Mouse (Mus musculus) forebrain, embryonic 14.5 days (tissue): ENCODE data around the gene Gm3043. TPM values are rescaled to one million over a fixed set of nuclear protein-coding genes. Genes with fewer than 3 reads are reported as not detected.
"Not testable (repeated sequence)": the region's sequence is repeated elsewhere in the genome, so short reads cannot be mapped to it uniquely, and the experiment has no call there.

Source experiments
- ATAC-seq: fragments of 200-750 bp; cut with Nextera tagmentation; 2 replicates; pipeline ENCODE4 v1.8.0; 2017; ENCODE audit warnings: mild to moderate bottlenecking, moderate library complexity
- DNase-seq: peaks from one replicate; pipeline ENCODE4 v3.0.0-alpha.2; 2015; ENCODE audit warnings: low spot score
- H3K27ac ChIP-seq: fragments of 300-500 bp; sonication (generic); 2 replicates; pipeline ENCODE4 v1.5.1; 2014; ENCODE audit warnings: low read depth, mild to moderate bottlenecking, control low read depth, low read length, moderate library complexity
- H3K27me3 ChIP-seq: fragments of 300-500 bp; sonication (generic); replicated peaks from 2 replicates; pipeline ENCODE4 v1.6.1; 2014; ENCODE audit warnings: low read length, control low read depth, mixed read lengths; ENCODE audit not compliant: control insufficient read depth, insufficient read depth
- H3K36me3 ChIP-seq: fragments of 300-500 bp; sonication (generic); 2 replicates; pipeline ENCODE4 v1.6.1; 2014; ENCODE audit warnings: low read length, control low read depth; ENCODE audit not compliant: control insufficient read depth, insufficient read depth
- H3K4me1 ChIP-seq: fragments of 300-500 bp; sonication (generic); 2 replicates; pipeline ENCODE4 v1.6.1; 2014; ENCODE audit warnings: antibody characterized with exemption, low read length, control low read depth; ENCODE audit not compliant: control insufficient read depth, insufficient read depth
- H3K4me2 ChIP-seq: fragments of 300-500 bp; sonication (generic); 2 replicates; pipeline ENCODE4 v1.6.1; 2014; ENCODE audit warnings: mild to moderate bottlenecking, control low read depth, low read length
- H3K4me3 ChIP-seq: fragments of 300-500 bp; sonication (generic); 2 replicates; pipeline ENCODE4 v1.5.1; 2014; ENCODE audit warnings: low read depth, low read length, control low read depth
- H3K9ac ChIP-seq: fragments of 300-500 bp; sonication (generic); 2 replicates; pipeline ENCODE4 v1.6.1; 2014; ENCODE audit warnings: mild to moderate bottlenecking, low read length, control low read depth, moderate library complexity
- H3K9me3 ChIP-seq: fragments of 300-500 bp; sonication (generic); replicated peaks from 2 replicates; pipeline ENCODE4 v1.6.1; 2016; ENCODE audit warnings: low read length, control low read depth, mixed read lengths; ENCODE audit not compliant: control insufficient read depth
- WGBS: fragments of 180-500 bp; shearing (Covaris S2); extraction: QIAGEN DNeasy Blood & Tissue Kit; methylation state at CpG from one replicate; pipeline ENCODE4 v1.1.7; 2014; 5-methylcytosine and 5-hydroxymethylcytosine counted together
- polyA plus RNA-seq: library from polyadenylated mRNA; unstranded; fragments of >200 nt; fragmentation: Nextera tagmentation; extraction: Ambion mirVana; gene quantifications from 2 replicates; pipeline ENCODE4 v1.2.1, GENCODE M21; 2014

The Gm3043 gene
- not detected in 2 replicates for polyA plus RNA-seq

GRCm38 (mm10) chr14:3688483-3688882 is at the start of gene Gm3043:
Gm3043 (plus strand) TSS chr14:3688783.
- H3K4me1 ChIP-seq, H3K9me3 ChIP-seq, DNase-seq, H3K27me3 ChIP-seq, H3K4me3 ChIP-seq, ATAC-seq, H3K36me3 ChIP-seq, H3K9ac ChIP-seq, H3K27ac ChIP-seq, H3K4me2 ChIP-seq: not testable (repeated sequence)
- no CpG with 5 or more reads among the region's 3 CpGs for WGBS

- H3K4me3 ChIP-seq, H3K4me1 ChIP-seq, H3K27me3 ChIP-seq, ATAC-seq, DNase-seq, H3K9me3 ChIP-seq, H3K27ac ChIP-seq, H3K9ac ChIP-seq, H3K36me3 ChIP-seq, H3K4me2 ChIP-seq: not testable (repeated sequence)
- no CpG with 5 or more reads among the region's 32 CpGs for WGBS
Measured at GRCm38 (mm10) chr14:3651730-3652129, 36.9 kb upstream of the Gm3043 start, which contains the start of gene Gm3020. Gm3020 (plus strand) TSS chr14:3652030.

Other genes starting within 250 kb of the Gm3043 start
- gene Gm10408, start 239.4 kb upstream of the Gm3043 start, polyA plus RNA-seq, result 0.17 TPM in 1 of 2 replicates, not detected in the other
- not detected in 2 replicates for gene Gm3012, start 54.3 kb upstream of the Gm3043 start, polyA plus RNA-seq
- 10.9 and 11.7 TPM in 2 replicates for gene Gm3020, start 36.8 kb upstream of the Gm3043 start, polyA plus RNA-seq
- 2.6 and 4.4 TPM in 2 replicates for gene Gm3002, start 121.3 kb downstream of the Gm3043 start, polyA plus RNA-seq
- gene Gm3033, start 157.5 kb downstream of the Gm3043 start, polyA plus RNA-seq, result not detected in 2 replicates
- gene Gm2916, start 195.4 kb downstream of the Gm3043 start, polyA plus RNA-seq, result 0.19 TPM in 1 of 2 replicates, not detected in the other
- not detected in 2 replicates for gene Gm3029, start 243.0 kb downstream of the Gm3043 start, polyA plus RNA-seq